Mouse (Mus musculus) erythroblast, embryonic 14.5 days (primary cell): ENCODE results near the gene Mical3.

Experiments used
- GATA1 ChIP-seq: IDR thresholded peaks from 2 replicates; pipeline ENCODE4 v1.6.1; 2012; ENCODE audit warnings: low read length, inconsistent platforms, mixed read lengths
- TAL1 ChIP-seq: IDR thresholded peaks from 3 replicates; pipeline ENCODE4 v1.6.1; 2012; ENCODE audit warnings: low read length, inconsistent platforms, mixed read lengths

GRCm38 (mm10) chr6:121142298-121142697, 11.5 kb upstream of the Mical3 start:
- no peak for TF ChIP-seq TAL1
- TF ChIP-seq GATA1: no peak
